Mouse (Mus musculus) cortical plate, adult 2 months (tissue): ENCODE results near the gene Ceacam15. TPM values are rescaled to one million over a fixed set of nuclear protein-coding genes. Genes with fewer than 3 reads are reported as not detected.
"Not testable (repeated sequence)": the region's sequence is repeated elsewhere in the genome, so short reads cannot be mapped to it uniquely, and the experiment has no call there.

ENCODE experiments used
- H3K27ac ChIP-seq: fragments of 200-500 bp; 2 replicates; pipeline ENCODE4 v1.5.1; 2012; ENCODE audit warnings: low read length, control low read depth, inconsistent platforms; ENCODE audit not compliant: insufficient read depth
- H3K4me1 ChIP-seq: fragments of 200-500 bp; 2 replicates; pipeline ENCODE4 v1.6.1; 2011; ENCODE audit warnings: low read length; ENCODE audit not compliant: control insufficient read depth, insufficient read depth
- H3K4me3 ChIP-seq: fragments of 200-500 bp; 2 replicates; pipeline ENCODE4 v1.5.1; 2011; ENCODE audit warnings: mild to moderate bottlenecking, low read length, control low read depth; ENCODE audit not compliant: insufficient read depth
- CTCF ChIP-seq: fragments of 200-500 bp; IDR thresholded peaks from 2 replicates; pipeline ENCODE4 v1.5.1; 2011; ENCODE audit warnings: mild to moderate bottlenecking, control low read depth, low read length; ENCODE audit not compliant: insufficient read depth; ENCODE audit errors: extremely low read depth
- POLR2A ChIP-seq: fragments of 200-500 bp; IDR thresholded peaks from 2 replicates; pipeline ENCODE4 v1.6.1; 2011; ENCODE audit warnings: mild to moderate bottlenecking, low read length, control low read depth; ENCODE audit not compliant: insufficient read depth; ENCODE audit errors: extremely low read depth
- polyA plus RNA-seq: library from polyadenylated mRNA; depleted of rRNA; stranded (reverse); fragments of >200 nt; gene quantifications from 2 replicates; pipeline ENCODE4 v1.2.3, GENCODE M21; 2012; rRNA removed

Gene Ceacam15
- 0.08 TPM in 1 of 2 replicates, not detected in the other for polyA plus RNA-seq

DNA sequence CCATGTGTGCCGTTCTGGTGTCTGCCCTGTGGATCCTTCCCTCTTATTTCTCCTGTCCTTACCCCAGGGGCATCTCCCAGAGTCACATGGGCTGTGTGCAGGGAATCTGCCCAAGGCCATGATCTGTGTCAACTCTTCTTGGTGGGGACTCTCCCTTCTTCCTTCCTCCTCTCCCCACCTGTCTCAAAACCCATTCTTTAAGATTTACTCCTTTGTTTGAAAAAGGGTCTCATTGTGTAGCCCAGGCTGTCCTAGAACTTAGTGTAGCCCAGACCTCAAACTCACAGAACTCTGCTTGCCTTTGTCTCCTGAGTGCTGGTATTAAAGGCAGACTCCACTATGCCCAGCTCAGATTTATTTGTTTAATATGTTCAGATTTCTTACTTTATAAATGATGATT lies at the start of gene Ceacam15:
TSS of gene Ceacam15 (minus strand) at position 101 of the 400 bp plus-strand sequence.
- Histone ChIP-seq H3K4me3 (no peak within 1 kb of the TSS), H3K27ac (no peak within 1 kb of the TSS), H3K4me1 (no peaks in the 10 kb centered on the region)
- no peak for TF ChIP-seq POLR2A
- no peak for TF ChIP-seq CTCF

DNA sequence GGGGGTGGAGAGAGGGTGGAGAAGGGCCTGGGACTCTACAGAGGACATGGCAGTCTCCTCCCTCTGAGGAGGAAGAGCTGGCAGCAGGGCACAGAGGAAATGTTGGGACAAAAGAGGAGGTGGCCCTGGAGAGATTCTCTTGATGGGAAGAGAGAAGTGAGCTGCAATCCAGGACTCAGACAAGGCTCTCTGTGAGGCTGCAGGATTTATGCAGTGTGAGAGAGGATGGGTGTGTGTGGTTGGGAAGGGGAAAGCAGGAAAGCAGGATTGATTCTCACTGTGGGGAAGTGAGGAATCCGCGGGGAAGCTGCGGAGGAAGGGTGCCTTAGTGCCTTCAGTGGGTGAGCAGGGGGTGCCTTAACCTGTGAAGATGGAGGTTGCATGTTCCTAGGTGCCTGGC lies 47.0 kb upstream of the Ceacam15 start:
- not testable (repeated sequence) for H3K4me1 ChIP-seq, H3K4me3 ChIP-seq, H3K27ac ChIP-seq

- TF ChIP-seq CTCF (no peak), POLR2A (no peak)
- no peak within 1 kb of the TSS for H3K4me3 ChIP-seq
- no peak within 1 kb of the TSS for H3K27ac ChIP-seq
- no peaks in the 10 kb centered on the region for H3K4me1 ChIP-seq
Observed at GRCm38 (mm10) chr7:16721629-16722028, 46.1 kb upstream of the Ceacam15 start, which contains the start of gene Ceacam9. TSS of gene Ceacam9 (plus strand) at chr7:16721929.

GRCm38 (mm10) chr7:16716456-16717152 lies 41.1 kb upstream of the Ceacam15 start:
- H3K27ac ChIP-seq, H3K4me3 ChIP-seq, H3K4me1 ChIP-seq: not testable (repeated sequence)

DNA sequence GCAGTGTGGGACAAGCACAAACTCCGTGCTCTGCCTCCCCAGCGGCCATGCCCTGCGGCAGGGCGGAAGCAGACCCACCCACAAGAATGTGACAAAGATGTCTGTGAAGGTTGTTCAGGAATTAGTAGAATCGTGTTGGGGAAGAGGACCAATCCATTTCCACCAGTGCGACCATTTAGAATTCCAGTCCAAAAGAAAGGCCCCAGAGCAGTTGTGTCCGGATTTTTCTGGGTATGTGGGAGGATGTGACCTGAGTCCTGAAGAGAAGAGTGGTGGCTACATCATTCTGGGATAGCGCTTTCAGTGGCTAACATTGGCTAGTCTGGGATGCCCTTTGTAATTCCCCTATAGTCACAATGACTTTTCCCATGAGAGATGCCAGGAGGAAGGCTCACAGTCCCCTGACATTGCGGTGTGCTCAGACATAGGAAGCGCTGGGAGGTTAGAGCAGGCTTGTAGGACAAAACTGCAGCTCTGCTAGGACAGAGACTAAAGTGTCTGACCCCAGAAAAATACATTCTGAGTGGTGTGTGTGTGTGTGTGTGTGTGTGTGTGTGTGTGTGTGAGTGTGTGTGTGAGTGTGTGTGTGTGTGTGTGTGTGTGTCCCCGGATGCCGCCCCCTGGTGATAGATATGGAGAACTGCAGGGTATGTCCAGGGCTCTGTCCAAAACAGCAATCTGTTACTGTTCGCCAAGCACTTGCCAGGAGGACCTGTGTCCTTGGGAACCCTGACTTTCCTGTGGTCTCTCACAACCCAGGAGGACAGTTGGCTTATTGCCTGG lies 37.3 kb upstream of the Ceacam15 start:
- Histone ChIP-seq H3K27ac (no peak overlapping the region), H3K4me1 (no peaks in the 10 kb centered on the region), H3K4me3 (no peak overlapping the region)
- TF ChIP-seq POLR2A (no peak), CTCF (no peak)

- 0 out of 2 replicates have a peak, but pooled peaks cover 1% of the 10 kb centered on the region for H3K4me1 ChIP-seq
- no peak overlapping the region for H3K4me3 ChIP-seq
- H3K27ac ChIP-seq, result no peak overlapping the region
- no peak for TF ChIP-seq POLR2A
- no peak for TF ChIP-seq CTCF
Observed at GRCm38 (mm10) chr7:16710604-16711003, 35.1 kb upstream of the Ceacam15 start.

GRCm38 (mm10) chr7:16708244-16708643 lies 32.7 kb upstream of the Ceacam15 start:
- no peak for TF ChIP-seq CTCF
- TF ChIP-seq POLR2A, result no peak
- H3K27ac ChIP-seq, result no peak overlapping the region
- 0 out of 2 replicates have a peak, but pooled peaks cover 1% of the 10 kb centered on the region for H3K4me1 ChIP-seq

GRCm38 (mm10) chr7:16706385-16706784 lies 30.9 kb upstream of the Ceacam15 start:
- Histone ChIP-seq H3K4me1 (0 out of 2 replicates have a peak, but pooled peaks cover 1% of the 10 kb centered on the region), H3K27ac (no peak overlapping the region), H3K4me3 (no peak overlapping the region)
- no peak for TF ChIP-seq CTCF
- TF ChIP-seq POLR2A, result no peak

More at GRCm38 (mm10) chr7:16708244-16708643, 32.7 kb upstream of the Ceacam15 start:
- no peak overlapping the region for H3K4me3 ChIP-seq

DNA sequence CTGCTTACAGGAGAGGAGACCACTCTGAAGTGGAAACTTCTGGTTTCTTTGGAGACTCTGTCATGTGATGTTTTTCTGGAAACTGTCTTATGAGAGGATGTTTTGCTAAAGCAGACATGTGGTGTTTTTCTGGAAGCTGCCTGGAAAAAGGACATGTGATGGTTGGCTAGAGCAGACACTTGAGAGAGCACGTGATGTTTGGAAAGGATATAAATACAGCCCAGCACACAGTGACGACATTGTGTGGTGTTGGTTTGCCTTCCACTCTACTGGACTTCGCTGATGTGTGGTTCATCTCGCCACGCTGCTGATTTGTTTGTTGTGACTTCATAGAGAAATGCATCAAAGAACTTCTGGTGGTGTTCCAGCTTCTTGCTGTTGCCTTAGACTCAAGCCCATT lies 25.1 kb upstream of the Ceacam15 start:
- TF ChIP-seq POLR2A (no peak), CTCF (no peak)
- no peak overlapping the region for H3K4me3 ChIP-seq
- H3K4me1 ChIP-seq, result no peaks in the 10 kb centered on the region
- no peak overlapping the region for H3K27ac ChIP-seq

GRCm38 (mm10) chr7:16699042-16699441 lies 23.5 kb upstream of the Ceacam15 start:
- Histone ChIP-seq H3K4me1 (no peaks in the 10 kb centered on the region), H3K27ac (no peak overlapping the region), H3K4me3 (no peak overlapping the region)
- TF ChIP-seq POLR2A, result no peak
- peak; percentile 50 for TF ChIP-seq CTCF
